Mouse (Mus musculus) right cerebral cortex, postnatal 25 days (tissue): ENCODE measurements around the gene Scap.
"Not testable (repeated sequence)": the region's sequence is repeated elsewhere in the genome, so short reads cannot be mapped to it uniquely, and the experiment has no call there.

Source experiments
- DNase-seq: peaks from one replicate; pipeline ENCODE4 v3.0.0; 2022

Gene Scap

DNA sequence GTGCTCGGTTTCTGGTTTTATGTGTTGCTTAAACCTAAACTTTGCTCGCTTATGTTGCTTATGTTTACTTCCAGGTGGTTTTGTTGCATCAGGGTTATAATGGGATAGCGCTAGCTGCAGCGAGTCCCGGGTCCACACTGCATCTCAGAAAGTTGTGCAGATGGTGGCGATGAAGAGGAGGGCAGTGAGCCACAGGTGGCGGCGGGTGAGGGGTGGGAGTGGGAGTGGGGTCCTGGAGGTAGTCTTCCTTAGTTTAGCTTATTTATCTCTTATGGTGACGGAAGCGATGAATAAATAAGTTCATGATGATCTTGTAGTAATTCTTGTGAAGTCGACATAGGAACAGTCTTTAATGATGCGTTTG is 790 bp downstream of the Scap start:
- no peak for DNase-seq

DNA sequence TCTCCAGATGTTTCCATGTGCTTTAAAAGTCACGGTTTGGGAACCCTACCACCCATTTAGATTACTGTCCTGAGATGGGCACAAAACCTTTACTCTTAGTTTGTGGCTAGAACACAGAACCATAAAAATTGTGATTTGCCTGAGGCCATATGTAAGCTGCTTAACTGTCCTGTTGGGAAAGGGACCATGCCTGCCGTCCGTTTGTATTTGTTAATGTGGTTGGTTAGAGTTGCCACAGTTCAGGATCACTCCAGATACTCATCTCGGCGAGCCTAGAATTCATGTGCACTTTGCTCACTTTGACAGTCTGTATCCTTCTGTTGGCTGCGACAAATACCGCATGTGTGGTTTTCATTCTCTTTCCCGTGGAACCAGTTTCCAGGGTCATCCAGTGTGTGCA is 1.8 kb downstream of the Scap start:
- no peak for DNase-seq

DNA sequence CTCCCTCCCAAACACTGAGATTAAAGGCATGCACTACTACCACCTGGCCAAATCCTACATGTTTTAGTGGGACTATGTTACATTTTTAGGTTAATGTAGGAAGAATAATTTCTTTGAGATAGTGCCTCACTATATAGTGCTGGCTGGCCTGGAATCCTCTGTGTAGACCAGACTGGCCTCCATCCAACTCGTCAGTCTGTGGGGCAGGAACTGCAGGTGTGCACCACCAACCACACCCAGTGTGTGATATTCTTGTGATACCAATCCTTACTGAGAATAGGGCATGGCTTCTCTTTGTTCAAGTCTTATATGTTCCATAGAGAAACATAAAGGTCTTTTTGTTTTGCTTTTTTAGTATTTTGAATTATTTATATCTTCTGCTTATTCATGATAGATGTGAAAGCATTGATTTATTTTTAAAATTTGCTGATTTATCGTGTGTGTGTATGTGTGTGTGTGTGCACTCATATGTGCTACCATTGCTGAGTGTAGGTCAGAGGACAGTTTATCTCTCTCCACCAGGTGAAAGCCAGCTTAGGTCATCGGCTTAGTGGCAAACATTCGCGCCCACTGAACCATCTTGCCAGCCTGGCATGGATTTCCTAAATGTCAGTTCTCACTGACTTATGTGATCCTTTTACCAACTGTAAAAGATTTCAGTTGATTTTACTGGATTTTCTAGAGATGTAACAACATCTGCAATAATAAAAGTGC is 7.1 kb downstream of the Scap start:
- no peak for DNase-seq

DNA sequence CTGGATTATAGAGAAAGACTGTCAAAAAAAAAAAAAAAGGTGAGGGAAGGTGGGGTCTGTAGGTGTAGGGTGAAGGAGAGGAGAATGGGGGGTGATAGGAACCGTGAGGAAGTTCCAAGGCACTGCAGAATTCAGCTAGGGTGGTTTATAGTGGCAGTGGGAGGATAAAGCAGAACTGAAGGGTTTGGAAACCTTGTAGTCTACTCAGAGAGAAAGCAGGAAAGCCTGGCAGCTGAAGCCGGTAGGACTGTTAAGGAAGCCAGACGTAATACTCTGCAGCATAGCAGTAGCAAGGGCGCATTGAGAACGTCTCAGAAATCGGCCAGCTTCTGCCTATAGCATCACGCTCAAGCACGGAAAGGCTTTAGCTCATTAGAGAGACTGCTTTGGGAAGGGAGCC is 8.9 kb downstream of the Scap start:
- no peak for DNase-seq

DNA sequence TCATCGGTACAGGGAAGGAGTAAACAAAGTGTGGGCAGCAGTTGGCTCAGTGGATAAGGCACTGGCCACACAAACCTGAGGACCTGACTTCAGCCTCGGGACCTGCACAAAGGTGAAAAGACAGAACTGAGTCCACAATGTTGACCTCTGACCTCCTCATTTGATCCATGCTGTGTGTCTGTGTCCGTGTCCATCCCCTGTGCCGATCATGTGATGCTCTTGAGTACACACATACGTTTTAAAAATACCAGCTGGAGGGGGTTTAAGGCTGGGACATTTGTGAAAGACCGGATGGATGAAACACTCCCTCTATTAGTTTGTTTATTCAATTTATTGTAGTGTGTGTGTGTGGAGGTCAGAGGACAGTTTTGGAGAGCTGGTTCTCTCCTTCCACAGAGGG is 10.7 kb downstream of the Scap start:
- no peak for DNase-seq

DNA sequence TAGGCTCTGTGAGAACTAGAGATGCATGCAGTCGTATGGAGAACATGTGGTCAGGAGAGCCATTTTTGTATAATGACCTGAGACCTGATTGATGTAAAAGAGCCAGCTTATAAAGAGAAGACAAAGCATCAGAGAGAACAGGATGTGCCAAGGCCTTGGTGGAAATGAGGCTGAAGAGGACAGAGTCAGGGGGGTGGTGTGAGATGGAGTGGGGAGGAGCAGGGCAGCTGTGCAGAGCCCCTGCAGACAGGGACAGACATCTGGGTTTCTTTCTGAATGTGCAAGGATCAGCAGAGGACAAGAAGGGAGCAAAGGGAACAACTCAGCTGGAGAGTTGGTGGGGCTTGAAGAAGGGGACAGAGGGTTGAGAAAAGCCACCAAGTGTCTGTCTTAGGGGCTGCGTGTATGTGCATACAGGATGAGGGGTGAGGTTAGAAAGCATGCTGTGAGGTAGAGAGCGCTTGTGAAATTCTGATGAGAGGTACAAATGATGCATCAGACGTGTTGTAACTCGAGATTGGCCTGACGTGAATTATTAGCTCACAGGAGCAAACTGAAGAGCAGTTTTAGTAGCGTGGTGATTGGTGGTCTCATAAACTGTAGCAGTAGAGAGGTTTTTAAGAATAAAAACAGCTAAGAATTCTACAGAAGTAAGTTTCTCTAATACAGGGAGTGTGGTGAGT is 12.1 kb downstream of the Scap start:
- no peak for DNase-seq

DNA sequence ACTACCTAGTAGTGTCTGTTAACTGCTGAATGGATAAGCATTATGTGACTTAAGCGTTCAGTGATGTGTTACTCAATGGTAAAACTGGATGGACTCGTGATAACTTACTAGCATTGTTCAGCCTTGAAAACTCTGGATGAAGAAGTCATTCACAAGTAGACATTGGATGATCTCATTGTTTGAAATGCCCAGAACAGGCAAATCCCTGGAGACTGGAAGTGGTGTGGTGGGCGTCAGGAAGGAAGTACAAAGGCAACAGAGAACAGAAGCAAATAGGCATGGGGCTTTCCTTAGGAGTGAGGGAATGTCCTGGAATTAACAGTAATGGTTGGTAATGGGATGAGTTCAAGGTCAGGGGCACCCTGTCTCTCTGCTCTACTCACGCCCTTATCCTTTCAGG is 15.8 kb downstream of the Scap start:
- no peak for DNase-seq

DNA sequence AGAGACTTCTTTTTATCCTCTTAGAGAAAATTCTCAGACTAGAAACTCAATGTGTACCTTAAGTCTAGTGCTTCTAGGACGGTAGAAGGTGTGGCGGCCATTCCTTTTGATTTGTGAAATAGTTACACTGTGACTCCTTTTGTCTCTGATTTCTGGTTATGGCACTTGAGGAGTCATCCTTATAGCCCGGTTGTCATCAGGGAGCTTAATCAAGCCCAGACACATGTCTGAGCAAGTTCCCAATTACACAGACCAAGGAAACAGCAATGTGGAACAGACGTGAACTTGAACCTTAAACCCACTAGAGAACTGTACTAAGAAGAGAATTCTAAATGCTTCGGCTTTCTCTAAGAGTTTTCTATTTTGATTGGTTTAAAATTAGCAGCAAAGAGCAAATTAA is 17.1 kb downstream of the Scap start:
- no peak for DNase-seq

DNA sequence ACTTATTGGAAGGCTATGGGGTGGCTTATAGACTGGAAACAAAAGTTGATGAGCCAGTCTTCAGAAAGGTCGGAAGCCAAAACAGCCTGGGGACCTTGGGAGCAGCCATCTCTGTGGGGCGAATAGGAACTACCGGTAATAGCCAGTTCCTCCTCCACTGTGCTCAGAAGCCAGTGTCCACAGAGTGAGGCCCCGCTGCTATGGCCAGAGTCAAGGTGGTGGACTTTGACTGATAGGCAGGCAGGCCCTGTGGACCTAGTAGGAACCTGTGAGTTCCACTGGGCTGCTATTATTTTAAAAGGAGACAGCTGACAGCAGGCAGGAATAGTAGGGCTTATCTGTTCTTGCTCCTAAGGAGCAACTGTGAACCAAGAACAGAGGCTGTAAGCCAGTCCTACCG is 17.5 kb downstream of the Scap start:
- DNase-seq, result no peak

DNA sequence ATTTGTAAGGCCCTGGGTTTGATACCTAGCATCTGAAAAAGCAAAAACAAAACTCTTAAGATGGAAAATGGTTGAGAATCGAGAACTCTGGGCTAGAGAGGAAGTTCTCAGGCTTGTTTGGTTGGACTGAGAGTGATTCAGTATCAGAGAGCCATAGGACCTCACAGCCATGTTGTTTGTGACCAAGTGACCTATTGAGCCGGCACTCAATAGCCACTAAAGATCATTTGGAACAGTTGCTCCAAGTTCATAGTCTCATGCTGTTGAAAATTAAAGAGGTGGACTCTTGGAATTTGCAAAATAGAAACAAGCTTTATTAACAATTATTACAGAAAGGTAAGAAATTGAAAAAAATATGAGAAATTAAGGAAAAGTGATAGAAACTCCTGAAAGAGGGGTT is 18.3 kb downstream of the Scap start:
- no peak for DNase-seq

DNA sequence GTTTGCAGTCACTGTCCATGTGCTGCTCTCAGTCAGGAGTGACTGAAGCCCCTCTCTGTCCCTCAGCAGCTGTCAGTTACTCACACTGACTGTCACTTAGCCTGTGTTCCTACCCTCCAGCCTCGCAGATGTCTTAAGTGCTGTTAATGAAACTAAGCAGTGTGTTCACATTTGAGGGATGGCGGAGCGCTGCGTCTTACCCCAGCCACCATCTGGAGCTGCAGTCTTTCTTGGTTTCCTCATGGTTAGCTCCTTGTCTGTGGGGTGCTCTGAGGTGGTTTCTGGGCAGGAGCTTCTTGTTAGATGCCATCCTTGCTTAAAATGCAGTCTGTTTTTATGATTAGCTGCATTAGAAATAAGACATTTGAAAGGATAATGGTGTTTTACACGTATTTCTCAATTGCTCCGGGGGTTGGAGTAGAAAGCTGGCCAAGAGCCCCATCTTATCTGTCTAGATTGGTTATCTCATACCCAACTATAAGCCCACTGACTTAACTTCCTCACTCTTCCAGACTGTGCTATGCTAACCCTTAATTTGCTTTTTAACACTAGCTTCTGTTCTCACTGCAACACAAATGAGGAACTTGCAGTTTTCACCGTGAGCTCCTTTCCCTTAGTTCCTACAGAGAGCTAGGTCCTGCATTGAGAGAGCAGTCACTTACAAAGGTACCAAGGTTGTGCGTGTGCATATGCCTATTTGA is 19.0 kb downstream of the Scap start:
- no peak for DNase-seq

DNA sequence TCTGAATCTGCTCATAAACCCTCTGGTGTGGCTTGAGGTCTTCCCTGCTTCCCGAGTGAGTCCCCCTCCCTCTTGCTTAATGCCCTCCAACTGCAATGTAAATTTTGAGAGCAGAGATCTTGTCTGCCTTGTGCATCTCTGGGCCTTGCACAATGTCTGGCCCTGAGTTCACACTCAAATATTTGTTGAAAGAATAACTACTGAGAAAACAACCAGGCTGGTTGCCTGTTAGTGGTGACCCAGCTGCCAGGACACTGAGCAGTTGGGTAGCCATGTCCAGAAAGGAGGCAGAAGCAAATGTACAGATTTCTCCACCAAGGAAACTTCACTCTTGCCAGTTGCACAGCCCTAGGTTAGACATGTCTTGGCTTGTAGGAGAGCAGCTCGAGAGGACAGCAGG is 25.3 kb downstream of the Scap start:
- DNase-seq, result no peak

DNA sequence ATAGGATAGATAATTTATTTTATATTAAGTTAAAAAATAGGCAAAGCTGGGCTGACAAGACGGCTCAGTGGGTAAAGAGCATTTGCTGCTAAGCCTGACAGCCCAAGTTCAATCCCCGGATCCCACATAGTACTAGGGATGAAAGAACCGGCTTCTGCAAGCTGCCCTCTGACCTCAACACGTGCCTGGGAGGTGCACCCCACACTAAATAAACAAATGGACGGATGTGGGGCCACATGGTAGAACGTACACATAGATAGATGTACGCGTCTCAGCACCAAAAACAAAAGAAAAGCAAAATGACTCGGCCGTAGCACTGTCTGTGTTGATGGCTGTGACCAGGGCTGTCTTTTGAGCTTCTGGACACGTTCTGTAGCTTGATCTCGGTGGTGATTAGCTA is 28.2 kb downstream of the Scap start:
- DNase-seq, result no peak

DNA sequence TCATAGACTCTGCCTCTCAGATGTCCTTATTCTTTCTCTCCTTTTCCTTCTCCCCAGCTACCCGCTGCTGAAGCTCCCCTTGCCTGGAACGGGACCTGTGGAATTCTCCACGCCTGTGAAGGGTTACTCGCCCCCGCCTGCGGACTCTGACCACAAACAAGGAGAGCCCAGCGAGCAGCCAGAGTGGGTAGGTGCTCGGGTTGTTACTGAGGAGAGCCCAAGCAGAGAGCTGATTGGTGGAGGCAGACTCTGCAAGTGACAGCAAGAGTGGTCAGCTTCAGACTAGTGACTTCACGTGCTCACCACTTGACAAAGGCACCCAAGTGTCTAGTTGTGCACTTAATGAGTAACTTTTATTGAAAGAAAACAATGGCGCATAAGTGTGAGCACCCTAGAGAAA is 29.2 kb downstream of the Scap start:
- DNase-seq, result no peak

DNA sequence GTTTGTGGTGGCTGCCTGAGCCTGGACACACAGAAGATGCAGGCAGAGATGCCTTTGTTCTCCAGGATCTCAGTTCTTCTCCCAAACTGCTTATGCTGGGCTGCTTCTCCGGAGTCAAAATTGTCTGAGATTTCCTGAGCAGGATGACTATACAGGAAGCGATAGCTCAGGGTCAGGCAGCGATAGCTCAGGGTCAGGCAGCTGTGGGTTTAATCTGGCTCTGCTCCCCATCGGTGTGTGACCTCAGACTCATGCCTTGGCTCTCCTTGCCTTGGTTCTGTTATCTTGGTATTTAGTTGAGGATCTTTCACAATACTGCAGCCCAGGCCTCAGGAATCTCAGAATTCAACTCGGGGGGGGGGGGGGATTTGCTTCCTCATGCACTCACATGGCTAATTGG is 33.7 kb downstream of the Scap start:
- DNase-seq, result no peak

DNA sequence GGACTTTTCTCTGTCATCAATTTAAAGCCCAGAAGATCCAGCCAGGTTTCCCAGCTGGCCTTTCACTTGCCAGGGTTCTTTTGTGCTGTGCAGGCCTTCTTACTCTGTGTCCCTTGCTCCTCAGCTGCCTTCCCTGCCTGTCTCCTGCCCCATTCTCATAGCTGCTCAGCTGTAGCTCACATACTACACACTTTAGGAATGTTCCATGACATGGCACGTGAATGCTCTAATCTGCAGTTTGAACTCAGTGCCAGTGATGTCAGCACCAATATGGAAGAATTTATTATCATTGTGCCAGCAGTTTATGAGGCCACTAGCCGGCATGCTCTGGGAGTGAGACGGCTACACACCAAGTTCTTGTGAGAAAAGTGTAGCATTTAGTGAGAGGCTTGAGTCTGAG is 36.8 kb downstream of the Scap start:
- no peak for DNase-seq

DNA sequence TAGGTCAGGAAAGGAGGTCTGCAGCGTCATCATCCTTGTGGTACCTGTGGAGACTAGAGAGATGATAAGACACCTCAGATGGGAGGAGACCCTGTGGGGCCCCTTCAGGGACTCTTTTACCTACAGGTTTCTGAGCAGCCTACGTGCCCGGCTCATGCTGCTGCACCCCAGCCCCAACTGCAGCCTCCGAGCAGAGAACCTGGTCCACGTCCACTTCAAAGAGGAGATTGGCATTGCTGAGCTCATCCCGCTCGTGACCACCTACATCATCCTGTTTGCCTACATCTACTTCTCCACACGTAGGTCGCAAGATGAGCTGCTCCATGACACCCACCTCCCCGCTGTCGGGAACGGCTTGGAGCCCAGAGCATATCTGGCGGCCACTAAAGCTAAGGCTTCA is 40.8 kb downstream of the Scap start:
- DNase-seq, result no peak

DNA sequence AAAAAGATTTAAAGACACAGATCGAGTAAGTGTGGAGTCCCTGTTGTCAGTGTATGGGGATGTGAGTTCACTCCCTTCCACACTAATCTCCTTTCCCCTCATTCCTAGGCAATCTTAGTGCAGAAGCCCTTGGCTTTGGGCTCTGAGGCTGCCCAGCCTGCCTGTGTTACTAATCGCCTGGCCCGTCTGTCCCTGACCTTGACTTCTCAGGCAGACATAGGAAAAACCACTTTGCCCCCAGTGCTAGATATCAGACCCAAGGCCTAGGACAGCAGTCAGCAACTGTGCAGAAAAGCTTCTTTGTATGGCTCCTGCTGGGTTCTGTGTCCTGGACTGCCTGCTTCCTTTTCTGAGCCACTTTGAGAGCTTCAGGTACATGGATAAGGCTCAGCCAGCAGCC is 42.6 kb downstream of the Scap start:
- DNase-seq, result no peak

DNA sequence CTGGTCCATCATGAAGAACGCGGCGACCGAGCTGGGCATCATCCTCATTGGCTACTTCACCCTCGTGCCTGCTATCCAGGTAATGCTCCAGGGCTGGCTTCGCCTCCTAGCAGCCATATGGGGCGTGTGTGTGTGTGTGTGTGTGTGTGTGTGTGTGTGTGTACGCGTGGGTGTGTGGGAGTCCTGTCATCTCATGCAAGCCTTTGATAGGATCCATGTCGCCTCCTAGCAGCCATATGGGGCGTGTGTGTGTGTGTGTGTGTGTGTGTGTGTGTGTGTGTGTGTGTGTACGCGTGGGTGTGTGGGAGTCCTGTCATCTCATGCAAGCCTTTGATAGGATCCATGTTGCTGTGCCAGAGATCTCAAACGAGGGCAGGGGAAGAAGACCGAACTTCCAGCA is 44.6 kb downstream of the Scap start:
- DNase-seq, result not testable (repeated sequence)

DNA sequence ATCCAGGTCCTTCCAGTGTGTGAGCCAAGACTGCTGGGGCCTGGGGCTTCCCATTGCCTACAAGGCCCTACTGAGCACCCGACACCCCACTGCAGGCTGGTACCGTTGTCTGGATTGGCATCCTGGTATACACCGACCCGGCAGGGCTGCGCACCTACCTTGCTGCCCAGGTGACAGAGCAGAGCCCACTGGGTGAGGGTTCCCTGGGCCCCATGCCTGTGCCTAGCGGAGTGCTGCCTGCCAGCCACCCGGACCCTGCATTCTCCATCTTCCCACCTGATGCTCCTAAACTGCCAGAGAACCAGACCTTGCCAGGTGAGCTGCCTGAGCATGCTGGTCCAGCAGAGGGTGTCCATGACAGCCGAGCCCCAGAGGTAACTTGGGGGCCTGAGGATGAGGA is 46.3 kb downstream of the Scap start:
- DNase-seq, result no peak

DNA sequence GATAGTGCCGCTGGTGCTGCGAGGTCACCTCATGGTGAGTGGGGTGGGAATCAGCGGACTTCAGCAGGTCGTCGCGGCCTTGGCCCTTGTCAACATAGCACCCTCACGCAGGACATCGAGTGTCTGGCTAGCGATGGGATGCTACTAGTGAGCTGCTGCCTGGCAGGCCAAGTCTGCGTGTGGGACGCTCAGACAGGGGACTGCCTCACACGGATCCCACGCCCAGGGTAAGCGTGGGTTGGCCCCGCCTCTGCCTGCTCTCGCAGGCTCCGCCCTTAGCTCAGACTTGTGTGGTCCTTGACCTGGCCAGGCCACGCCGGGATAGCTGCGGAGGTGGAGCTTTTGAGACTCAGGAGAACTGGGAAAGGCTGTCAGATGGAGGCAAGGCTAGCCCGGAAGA is 47.6 kb downstream of the Scap start:
- DNase-seq, result no peak

DNA sequence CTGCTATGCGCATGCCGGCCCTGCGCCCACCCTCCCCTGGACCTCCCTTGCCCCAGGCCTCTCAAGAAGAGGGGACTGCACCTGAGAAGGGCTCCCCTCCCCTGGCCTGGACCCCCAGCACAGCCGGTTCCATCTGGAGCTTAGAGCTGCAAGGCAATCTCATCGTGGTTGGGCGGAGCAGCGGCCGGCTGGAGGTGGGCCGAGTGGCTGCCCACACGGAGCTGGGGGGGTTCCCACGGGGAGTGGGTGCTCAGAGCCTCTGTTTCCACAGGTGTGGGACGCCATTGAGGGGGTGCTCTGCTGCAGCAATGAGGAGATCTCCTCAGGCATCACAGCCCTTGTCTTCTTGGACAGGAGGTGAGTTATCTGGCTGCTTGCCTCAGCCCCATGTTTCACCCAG is 48.2 kb downstream of the Scap start:
- no peak for DNase-seq

DNA sequence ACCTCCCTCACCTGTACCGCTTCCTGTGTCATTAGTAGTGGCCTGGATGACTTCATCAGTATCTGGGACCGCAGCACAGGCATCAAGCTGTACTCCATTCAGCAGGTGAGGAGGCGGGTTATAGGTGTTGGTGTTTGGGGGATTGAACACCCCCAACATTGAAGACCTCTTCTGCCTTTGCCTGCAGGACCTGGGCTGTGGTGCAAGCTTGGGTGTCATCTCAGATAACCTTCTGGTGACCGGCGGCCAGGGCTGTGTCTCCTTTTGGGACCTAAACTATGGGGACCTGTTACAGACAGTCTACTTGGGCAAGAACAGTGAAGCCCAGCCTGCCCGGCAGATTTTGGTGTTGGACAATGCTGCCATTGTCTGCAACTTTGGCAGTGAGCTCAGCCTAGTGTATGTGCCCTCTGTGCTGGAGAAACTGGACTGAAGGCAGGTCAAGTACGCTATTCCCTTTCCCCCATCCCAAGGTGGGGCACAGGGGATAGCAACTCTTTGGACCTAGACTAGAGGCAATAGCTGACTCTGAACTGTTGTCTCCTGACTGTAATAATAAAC is 51.4 kb downstream of the Scap start:
- no peak for DNase-seq

DNA sequence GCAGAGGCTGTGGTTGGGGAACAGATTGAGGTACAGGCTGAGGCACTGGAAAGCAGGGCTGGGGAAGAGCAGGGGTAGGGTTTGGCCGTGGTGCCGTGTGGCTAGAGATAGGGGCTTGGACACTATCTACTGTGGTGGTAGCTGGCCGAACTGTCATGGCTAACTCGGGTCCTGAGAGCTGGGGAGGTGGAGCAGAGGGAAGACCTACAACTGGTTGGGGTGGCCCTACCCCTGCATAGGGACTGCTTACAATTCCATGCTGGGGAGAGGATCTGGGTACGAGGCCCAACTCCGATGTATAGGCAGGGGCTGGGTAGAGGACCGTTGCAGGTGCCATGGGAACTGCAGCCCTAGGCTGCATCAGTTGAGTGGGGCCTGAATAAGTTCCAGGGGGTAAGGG is 54.9 kb downstream of the Scap start:
- DNase-seq, result no peak
